Mouse (Mus musculus) kidney, adult 2 months (tissue): ENCODE data around the gene Swi5.

Experiments
- CTCF ChIP-seq: fragments of 200-500 bp; conservative IDR thresholded peaks from 2 replicates; pipeline ENCODE4 v1.5.1; 2011; ENCODE audit warnings: low read depth, mild to moderate bottlenecking, control low read depth, low read length, moderate library complexity, mixed read lengths; ENCODE audit not compliant: insufficient read depth, insufficient read length
- POLR2A ChIP-seq: fragments of 200-500 bp; IDR thresholded peaks from one replicate; pipeline ENCODE4 v1.6.1; 2011; ENCODE audit warnings: low read depth, low read length, control low read depth

DNA sequence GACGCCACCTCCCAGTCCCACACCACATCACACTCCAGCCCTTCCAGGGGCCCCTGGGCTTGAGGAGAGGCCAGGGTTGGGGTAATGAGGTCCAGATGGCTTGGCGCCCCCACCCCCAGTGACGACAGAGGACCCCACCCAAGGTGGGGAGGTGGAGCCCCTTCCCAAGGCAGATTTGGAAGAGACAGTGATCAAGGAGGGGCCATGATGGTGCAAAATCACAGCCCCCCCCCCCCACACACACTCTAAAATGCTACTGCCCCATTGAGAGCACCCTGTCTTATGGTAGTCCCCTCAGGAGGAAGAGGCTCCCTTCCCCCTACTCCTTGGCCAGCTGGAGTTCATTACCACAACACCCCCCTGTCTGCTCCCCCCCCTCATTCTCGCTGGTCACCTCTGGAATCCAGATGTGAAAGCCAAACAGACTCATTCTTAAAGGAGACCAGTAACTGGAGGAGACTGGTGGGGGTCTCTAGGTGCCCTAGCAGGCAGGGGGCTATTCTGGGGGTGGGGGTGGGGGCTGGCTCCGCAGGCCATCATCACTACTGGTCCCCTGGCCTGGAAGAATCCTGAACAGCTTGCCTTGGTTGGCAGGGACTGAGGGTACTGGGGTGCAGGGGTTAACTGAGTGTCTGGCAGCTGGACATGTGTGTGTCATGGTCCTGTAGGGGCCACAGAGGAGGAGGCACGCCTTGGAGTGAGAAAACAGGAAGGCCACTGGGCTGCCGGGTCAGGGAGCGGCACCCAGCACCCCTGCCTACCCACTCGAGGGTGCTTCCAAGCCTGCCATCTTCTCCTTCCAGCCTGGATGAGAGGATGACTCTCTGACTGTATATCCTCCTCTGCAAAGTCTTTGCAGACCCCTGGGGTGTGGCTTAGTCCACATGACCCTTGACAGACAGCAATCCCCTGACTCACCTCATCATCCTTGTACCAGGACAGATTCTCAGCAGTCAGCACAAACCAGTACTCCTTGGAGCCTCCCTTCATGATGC, 32.0 kb upstream of the Swi5 start:
- TF ChIP-seq CTCF (no peak), POLR2A (no peak)
